Mouse (Mus musculus): Measurements from ENCODE around the gene Cbx5. TPM values are rescaled to one million over a fixed set of nuclear protein-coding genes. Genes with fewer than 3 reads are reported as not detected.

Gene Cbx5
- polyA plus RNA-seq, 1 experiment from 2014 or later, result 27.8 TPM

- no peak for DNase-seq (ENCODE audit: low spot score)
- Histone ChIP-seq H3K4me1 (ENCODE audit: insufficient read depth, low read depth, low read length) (peaks cover 14% of the 10 kb centered on the region), H3K9ac (replicated peaks; ENCODE audit: low read depth) (no peak overlapping the region), H3K36me3 (ENCODE audit: insufficient read depth, low read length) (no peaks in the 10 kb centered on the region), H3K4me3 (ENCODE audit: low read depth, low read length) (no peak overlapping the region), H3K9me3 (ENCODE audit: low read length) (no peaks in the 10 kb centered on the region), H3K27me3 (replicated peaks; ENCODE audit: insufficient read depth, low read length) (peaks cover 71% of the 10 kb centered on the region), H3K27ac (ENCODE audit: low read length) (no peak overlapping the region), H3K4me2 (replicated peaks; ENCODE audit: low read depth, low read length) (no peak overlapping the region)
- WGBS, result 72% methylated on average over 5 of the region's 5 CpGs
- no peak for TF ChIP-seq CTCF (IDR thresholded peaks at IDR 0.05)
- ATAC-seq, result no peak
Measured at GRCm38 (mm10) chr15:103173251-103173650, 66.4 kb downstream of the Cbx5 start.

- DNase-seq (ENCODE audit: low spot score), result peak; percentile 76
Measured at GRCm38 (mm10) chr15:103172537-103172936, 67.1 kb downstream of the Cbx5 start.

GRCm38 (mm10) chr15:103171276-103171675 is 68.3 kb downstream of the Cbx5 start:
- TF ChIP-seq EP300 (IDR thresholded peaks at IDR 0.05) (no peak), CTCF (IDR thresholded peaks at IDR 0.05) (no peak)
- H3K9me3 ChIP-seq (ENCODE audit: low read length), result no peaks in the 10 kb centered on the region
- ATAC-seq (no peak), DNase-seq (ENCODE audit: low spot score) (no peak)
- H3K4me3 ChIP-seq (ENCODE audit: low read depth, low read length), result no peak overlapping the region
- no peak overlapping the region for H3K27ac ChIP-seq (ENCODE audit: low read length)
- H3K36me3 ChIP-seq (ENCODE audit: insufficient read depth, low read length), result no peaks in the 10 kb centered on the region
- WGBS, result 16% methylated on average over 7 of the region's 8 CpGs
- peaks cover 73% of the 10 kb centered on the region for H3K27me3 ChIP-seq (replicated peaks; ENCODE audit: insufficient read depth, low read length)
- H3K4me1 ChIP-seq (ENCODE audit: insufficient read depth, low read depth, low read length), result peaks cover 8% of the 10 kb centered on the region
- no peak overlapping the region for H3K4me2 ChIP-seq (replicated peaks; ENCODE audit: low read depth, low read length)
- H3K9ac ChIP-seq (replicated peaks; ENCODE audit: low read depth), result no peak overlapping the region

More at GRCm38 (mm10) chr15:103172537-103172936, 67.1 kb downstream of the Cbx5 start:
- no peak overlapping the region for H3K4me3 ChIP-seq (ENCODE audit: low read depth, low read length)
- peak; percentile 32; the same call in 1 of the 2 replicates for ATAC-seq
- 12% methylated on average over 10 of the region's 10 CpGs for WGBS
- no peaks in the 10 kb centered on the region for H3K9me3 ChIP-seq (ENCODE audit: low read length)
- no peak overlapping the region for H3K4me2 ChIP-seq (replicated peaks; ENCODE audit: low read depth, low read length)
- peaks cover 14% of the 10 kb centered on the region for H3K4me1 ChIP-seq (ENCODE audit: insufficient read depth, low read depth, low read length)
- H3K27me3 ChIP-seq (replicated peaks; ENCODE audit: insufficient read depth, low read length), result peaks cover 74% of the 10 kb centered on the region
- no peak overlapping the region for H3K9ac ChIP-seq (replicated peaks; ENCODE audit: low read depth)
- TF ChIP-seq EP300 (IDR thresholded peaks at IDR 0.05) (no peak), CTCF (IDR thresholded peaks at IDR 0.05) (peak; percentile 87)
- no peak overlapping the region for H3K27ac ChIP-seq (ENCODE audit: low read length)
- H3K36me3 ChIP-seq (ENCODE audit: insufficient read depth, low read length), result no peaks in the 10 kb centered on the region

GRCm38 (mm10) chr15:103170316-103170679 is 69.3 kb downstream of the Cbx5 start:
- WGBS, result 21% methylated on average over 13 of the region's 16 CpGs
- Histone ChIP-seq H3K9ac (replicated peaks; ENCODE audit: low read depth) (no peak overlapping the region), H3K4me1 (ENCODE audit: insufficient read depth, low read depth, low read length) (peaks cover 8% of the 10 kb centered on the region), H3K36me3 (ENCODE audit: insufficient read depth, low read length) (no peaks in the 10 kb centered on the region), H3K27ac (ENCODE audit: low read length) (no peak overlapping the region), H3K27me3 (replicated peaks; ENCODE audit: insufficient read depth, low read length) (peaks cover 73% of the 10 kb centered on the region), H3K4me3 (ENCODE audit: low read depth, low read length) (no peak overlapping the region), H3K9me3 (ENCODE audit: low read length) (no peaks in the 10 kb centered on the region), H3K4me2 (replicated peaks; ENCODE audit: low read depth, low read length) (peak overlapping the region; percentile 95)
- ATAC-seq (no peak), DNase-seq (ENCODE audit: low spot score) (no peak)
- TF ChIP-seq CTCF (IDR thresholded peaks at IDR 0.05) (no peak), EP300 (IDR thresholded peaks at IDR 0.05) (no peak)

- no peak for DNase-seq (ENCODE audit: low spot score)
- H3K36me3 ChIP-seq (ENCODE audit: insufficient read depth, low read length), result no peaks in the 10 kb centered on the region
- H3K27ac ChIP-seq (ENCODE audit: low read length), result no peak overlapping the region
- peak overlapping the region; percentile 53 for H3K4me3 ChIP-seq (ENCODE audit: low read depth, low read length)
- ATAC-seq, result peak; percentile 32
- peak overlapping the region; percentile 95 for H3K4me2 ChIP-seq (replicated peaks; ENCODE audit: low read depth, low read length)
- no peaks in the 10 kb centered on the region for H3K9me3 ChIP-seq (ENCODE audit: low read length)
- no peak overlapping the region for H3K9ac ChIP-seq (replicated peaks; ENCODE audit: low read depth)
- peaks cover 8% of the 10 kb centered on the region for H3K4me1 ChIP-seq (ENCODE audit: insufficient read depth, low read depth, low read length)
- H3K27me3 ChIP-seq (replicated peaks; ENCODE audit: insufficient read depth, low read length), result peaks cover 72% of the 10 kb centered on the region
- TF ChIP-seq CTCF (IDR thresholded peaks at IDR 0.05) (no peak), EP300 (IDR thresholded peaks at IDR 0.05) (no peak)
- 10% methylated on average over 24 of the region's 26 CpGs for WGBS
Measured at GRCm38 (mm10) chr15:103169612-103170315, 69.9 kb downstream of the Cbx5 start.

- H3K27me3 ChIP-seq (replicated peaks; ENCODE audit: insufficient read depth, low read length), result peaks cover 66% of the 10 kb centered on the region
- TF ChIP-seq CTCF (IDR thresholded peaks at IDR 0.05) (no peak), EP300 (IDR thresholded peaks at IDR 0.05) (no peak)
- peak overlapping the region; percentile 95 for H3K4me2 ChIP-seq (replicated peaks; ENCODE audit: low read depth, low read length)
- ATAC-seq (peak; percentile 29), DNase-seq (ENCODE audit: low spot score) (peak; percentile 73)
- H3K27ac ChIP-seq (ENCODE audit: low read length), result no peak overlapping the region
- 1% methylated on average over 59 of the region's 63 CpGs for WGBS
- H3K9ac ChIP-seq (replicated peaks; ENCODE audit: low read depth), result no peak overlapping the region
- peak overlapping the region; percentile 53 for H3K4me3 ChIP-seq (ENCODE audit: low read depth, low read length)
- no peaks in the 10 kb centered on the region for H3K9me3 ChIP-seq (ENCODE audit: low read length)
- H3K4me1 ChIP-seq (ENCODE audit: insufficient read depth, low read depth, low read length), result peaks cover 8% of the 10 kb centered on the region
- no peaks in the 10 kb centered on the region for H3K36me3 ChIP-seq (ENCODE audit: insufficient read depth, low read length)
Measured at GRCm38 (mm10) chr15:103168801-103169611, 70.6 kb downstream of the Cbx5 start.

Measured in lung, postnatal 0 days (tissue).